Mouse (Mus musculus): ENCODE results near the gene Svbp.
A peak's percentile ranks its signal among the peaks of the same experiment; 100 is the strongest.

GRCm38 (mm10) chr4:119173851-119174453, 21.2 kb upstream of the Svbp start, which contains the start of gene Zfp691:
- TF ChIP-seq HCFC1 (IDR thresholded peaks at IDR 0.05; ENCODE audit: borderline replicate concordance, insufficient read depth, low read length) (peak; percentile 99), MAFK (IDR thresholded peaks at IDR 0.05; ENCODE audit: insufficient read depth, low read depth, low read length) (no peak), ZC3H11A (IDR thresholded peaks at IDR 0.05; ENCODE audit: borderline replicate concordance, low read depth, low read length) (no peak)

Measured in ES-E14 (cell line).